Mouse (Mus musculus) myocyte (in vitro differentiated cells): ENCODE measurements around the gene Wdr82. TPM values are rescaled to one million over a fixed set of nuclear protein-coding genes. Genes with fewer than 3 reads are reported as not detected.

Experiments
- H3K27me3 ChIP-seq: one replicate; pipeline ENCODE4 v1.6.1; 2011; ENCODE audit not compliant: control insufficient read depth, insufficient read depth, insufficient read length
- H3K36me3 ChIP-seq: one replicate; pipeline ENCODE4 v1.6.1; 2011; ENCODE audit not compliant: control insufficient read depth, insufficient read depth
- H3K4me2 ChIP-seq: one replicate; pipeline ENCODE4 v1.6.1; 2011; ENCODE audit warnings: low read depth, control low read depth
- H3K4me3 ChIP-seq: one replicate; pipeline ENCODE4 v1.5.1; 2011; ENCODE audit warnings: mild to moderate bottlenecking, control low read depth, moderate library complexity
- H3K79me2 ChIP-seq: one replicate; pipeline ENCODE4 v1.6.1; 2011; ENCODE audit not compliant: control insufficient read depth, insufficient read depth
- H3ac ChIP-seq: one replicate; pipeline ENCODE4 v1.6.1; 2011; ENCODE audit not compliant: control insufficient read depth, insufficient read length
- CEBPB ChIP-seq: IDR thresholded peaks from 2 replicates; pipeline ENCODE4 v1.6.1; 2011; ENCODE audit warnings: mild to moderate bottlenecking, moderate library complexity; ENCODE audit not compliant: poor library complexity, insufficient read depth, severe bottlenecking
- E2F4 ChIP-seq: IDR thresholded peaks from one replicate; pipeline ENCODE4 v1.6.1; 2011; ENCODE audit warnings: mild to moderate bottlenecking, control low read depth, moderate library complexity; ENCODE audit not compliant: insufficient read depth
- MAX ChIP-seq: IDR thresholded peaks from one replicate; pipeline ENCODE4 v1.6.1; 2011; ENCODE audit warnings: low read depth, mild to moderate bottlenecking, control low read depth
- MYOD1 ChIP-seq, 3 experiments: IDR thresholded peaks; one replicate each; pipeline ENCODE4 v1.6.1; 2011; ENCODE audit warnings: control low read depth in 2 of 3, low read depth in 2 of 3, mild to moderate bottlenecking in 2 of 3, moderate library complexity in 1 of 3; ENCODE audit not compliant: insufficient read length in 2 of 3, control insufficient read depth in 1 of 3
- MYOG ChIP-seq, 3 experiments: IDR thresholded peaks; one replicate each; pipeline ENCODE4 v1.6.1; 2011; ENCODE audit warnings: control low read depth in 2 of 3, low read depth in 2 of 3, mild to moderate bottlenecking in 2 of 3; ENCODE audit not compliant: insufficient read length in 2 of 3, control insufficient read depth in 1 of 3, insufficient read depth in 1 of 3
- POLR2A ChIP-seq: IDR thresholded peaks from one replicate; pipeline ENCODE4 v1.6.1; 2011; ENCODE audit warnings: low read depth, mild to moderate bottlenecking, control low read depth, moderate library complexity; ENCODE audit not compliant: insufficient read length
- POLR2AphosphoS2 ChIP-seq: IDR thresholded peaks from one replicate; pipeline ENCODE4 v1.6.1; 2011; ENCODE audit warnings: low read depth, control low read depth; ENCODE audit not compliant: insufficient read length
- REST ChIP-seq: IDR thresholded peaks from one replicate; pipeline ENCODE4 v1.6.1; 2011; ENCODE audit warnings: mild to moderate bottlenecking, control low read depth, moderate library complexity; ENCODE audit not compliant: insufficient read depth, insufficient read length
- SRF ChIP-seq: IDR thresholded peaks from one replicate; pipeline ENCODE4 v1.6.1; 2011; ENCODE audit warnings: low read depth; ENCODE audit not compliant: control insufficient read depth, insufficient read length
- TCF12 ChIP-seq: IDR thresholded peaks from one replicate; pipeline ENCODE4 v1.6.1; 2011; ENCODE audit warnings: mild to moderate bottlenecking, control low read depth; ENCODE audit not compliant: poor library complexity, insufficient read depth, severe bottlenecking
- TCF3 ChIP-seq: IDR thresholded peaks from one replicate; pipeline ENCODE4 v1.6.1; 2011; ENCODE audit warnings: low read depth, control low read depth; ENCODE audit not compliant: insufficient read length
- USF1 ChIP-seq: IDR thresholded peaks from one replicate; pipeline ENCODE4 v1.6.1; 2011; ENCODE audit warnings: low read depth, mild to moderate bottlenecking, control low read depth, moderate library complexity
- polyA plus RNA-seq: library from polyadenylated mRNA; unstranded; fragments of >200 nt; fragmentation: generic; extraction: Trizol; gene quantifications from one replicate; pipeline ENCODE4 v1.2.1, GENCODE M21; 2012; ENCODE audit warnings: missing spikeins

Gene Wdr82
- polyA plus RNA-seq, 1 experiment = 29.5 TPM

- H3K4me3 ChIP-seq = no peak overlapping the region
- TF ChIP-seq POLR2A (no peak), REST (no peak), POLR2AphosphoS2 (no peak)
- H3ac ChIP-seq = no peak overlapping the region
- no peak overlapping the region for H3K4me2 ChIP-seq
- H3K79me2 ChIP-seq = no peaks in the 10 kb centered on the region
- no peaks in the 10 kb centered on the region for H3K36me3 ChIP-seq
- peaks cover 20% of the 10 kb centered on the region for H3K27me3 ChIP-seq
Observed at GRCm38 (mm10) chr9:106220894-106221523, 50.3 kb downstream of the Wdr82 start.

GRCm38 (mm10) chr9:106222261-106222851 lies 51.6 kb downstream of the Wdr82 start, which contains the start of gene Tlr9:
Gene Tlr9, plus strand, starts transcription at chr9:106222598.
- Histone ChIP-seq H3K27me3 (peaks cover 25% of the 10 kb centered on the region), H3ac (no peak within 1 kb of the TSS), H3K4me3 (no peak within 1 kb of the TSS), H3K79me2 (no peaks in the 10 kb centered on the region), H3K4me2 (no peak within 1 kb of the TSS), H3K36me3 (no peaks in the 10 kb centered on the region)
- TF ChIP-seq TCF12 (no peak), MAX (no peak), MYOD1 (IDR thresholded peaks at IDR 0.05; ENCODE audit: control insufficient read depth in 1 of 3, insufficient read length in 2 of 3, low read depth in 2 of 3) (no peak), POLR2AphosphoS2 (no peak)

- TF ChIP-seq E2F4 (no peak), CEBPB (no peak), POLR2AphosphoS2 (no peak)
- peaks cover 25% of the 10 kb centered on the region for H3K27me3 ChIP-seq
Observed at GRCm38 (mm10) chr9:106222994-106223393, 52.3 kb downstream of the Wdr82 start.

GRCm38 (mm10) chr9:106225469-106226150 lies 54.9 kb downstream of the Wdr82 start:
- Histone ChIP-seq H3K36me3 (no peaks in the 10 kb centered on the region), H3ac (no peak overlapping the region), H3K4me3 (no peak overlapping the region), H3K79me2 (no peaks in the 10 kb centered on the region), H3K27me3 (peaks cover 25% of the 10 kb centered on the region), H3K4me2 (no peak overlapping the region)
- TF ChIP-seq CEBPB (no peak), MYOG (IDR thresholded peaks at IDR 0.05; ENCODE audit: control insufficient read depth in 1 of 3, insufficient read depth in 1 of 3, insufficient read length in 2 of 3, low read depth in 2 of 3) (no peak), SRF (no peak), TCF12 (no peak), MYOD1 (IDR thresholded peaks at IDR 0.05; ENCODE audit: control insufficient read depth in 1 of 3, insufficient read length in 2 of 3, low read depth in 2 of 3) (no peak), POLR2AphosphoS2 (no peak), POLR2A (no peak), MAX (no peak), E2F4 (no peak), USF1 (no peak), TCF3 (no peak), REST (no peak)

More at GRCm38 (mm10) chr9:106222994-106223393, 52.3 kb downstream of the Wdr82 start:
- Histone ChIP-seq H3ac (no peak overlapping the region), H3K4me2 (no peak overlapping the region), H3K36me3 (no peaks in the 10 kb centered on the region), H3K4me3 (no peak overlapping the region), H3K79me2 (no peaks in the 10 kb centered on the region)

- no peak overlapping the region for H3ac ChIP-seq
- TF ChIP-seq E2F4 (no peak), USF1 (no peak), POLR2AphosphoS2 (no peak), MYOG (IDR thresholded peaks at IDR 0.05; ENCODE audit: control insufficient read depth in 1 of 3, insufficient read depth in 1 of 3, insufficient read length in 2 of 3, low read depth in 2 of 3) (no peak), TCF3 (no peak), POLR2A (no peak), TCF12 (no peak), MAX (no peak)
- H3K36me3 ChIP-seq = no peaks in the 10 kb centered on the region
- H3K4me3 ChIP-seq = no peak overlapping the region
- no peaks in the 10 kb centered on the region for H3K79me2 ChIP-seq
- H3K4me2 ChIP-seq = no peak overlapping the region
- peaks cover 25% of the 10 kb centered on the region for H3K27me3 ChIP-seq
Observed at GRCm38 (mm10) chr9:106226151-106226682, 55.5 kb downstream of the Wdr82 start.
